Mouse (Mus musculus): Measurements from ENCODE around the gene Crmp1. TPM values are rescaled to one million over a fixed set of nuclear protein-coding genes. Genes with fewer than 3 reads are reported as not detected.

The Crmp1 gene
- polyA plus RNA-seq, 1 experiment from 2014 or later = 12.5 TPM

GRCm38 (mm10) chr5:37320174-37320573 lies 78.4 kb downstream of the Crmp1 start:
- no peak overlapping the region for H3K4me2 ChIP-seq
- H3K4me1 ChIP-seq = no peaks in the 10 kb centered on the region
- H3K9ac ChIP-seq = no peak overlapping the region
- no peak overlapping the region for H3K27ac ChIP-seq
- no peak for ATAC-seq (ENCODE audit: borderline replicate concordance, extremely low read depth, low FRiP score, low TSS enrichment)
- no peaks in the 10 kb centered on the region for H3K27me3 ChIP-seq
- no peak overlapping the region for H3K4me3 ChIP-seq
- H3K36me3 ChIP-seq = peaks cover 17% of the 10 kb centered on the region
- WGBS = 58% methylated on average over 3 of the region's 3 CpGs
- no peaks in the 10 kb centered on the region for H3K9me3 ChIP-seq

GRCm38 (mm10) chr5:37320761-37321160 lies 79.0 kb downstream of the Crmp1 start:
- Histone ChIP-seq H3K9me3 (no peaks in the 10 kb centered on the region), H3K4me2 (no peak overlapping the region), H3K9ac (no peak overlapping the region), H3K4me3 (no peak overlapping the region), H3K27me3 (no peaks in the 10 kb centered on the region), H3K36me3 (peaks cover 16% of the 10 kb centered on the region), H3K27ac (no peak overlapping the region), H3K4me1 (no peaks in the 10 kb centered on the region)
- no peak for ATAC-seq (ENCODE audit: borderline replicate concordance, extremely low read depth, low FRiP score, low TSS enrichment)
- 86% methylated on average over 4 of the region's 4 CpGs for WGBS

- no peaks in the 10 kb centered on the region for H3K4me1 ChIP-seq
- no peak overlapping the region for H3K4me3 ChIP-seq
- no peak overlapping the region for H3K4me2 ChIP-seq
- no peak overlapping the region for H3K27ac ChIP-seq
- no peak for ATAC-seq (ENCODE audit: borderline replicate concordance, extremely low read depth, low FRiP score, low TSS enrichment)
- peaks cover 18% of the 10 kb centered on the region for H3K36me3 ChIP-seq
- no peaks in the 10 kb centered on the region for H3K9me3 ChIP-seq
- 85% methylated on average over 6 of the region's 6 CpGs for WGBS
- H3K9ac ChIP-seq = no peak overlapping the region
- no peaks in the 10 kb centered on the region for H3K27me3 ChIP-seq
Observed at GRCm38 (mm10) chr5:37326675-37327074, 84.9 kb downstream of the Crmp1 start.

- H3K4me3 ChIP-seq = no peak overlapping the region
- H3K9me3 ChIP-seq = no peaks in the 10 kb centered on the region
- H3K27me3 ChIP-seq = no peaks in the 10 kb centered on the region
- H3K4me1 ChIP-seq = peaks cover 2% of the 10 kb centered on the region; the same call in 1 of the 2 replicates
- ATAC-seq (ENCODE audit: borderline replicate concordance, extremely low read depth, low FRiP score, low TSS enrichment) = no peak
- no peak overlapping the region for H3K27ac ChIP-seq
- H3K4me2 ChIP-seq = no peak overlapping the region
- no peak overlapping the region for H3K9ac ChIP-seq
- 83% methylated on average over 8 of the region's 8 CpGs for WGBS
- H3K36me3 ChIP-seq = peaks cover 11% of the 10 kb centered on the region; the same call in 1 of the 2 replicates
Observed at GRCm38 (mm10) chr5:37330449-37331132, 88.9 kb downstream of the Crmp1 start.

GRCm38 (mm10) chr5:37331133-37331505 lies 89.4 kb downstream of the Crmp1 start:
- Histone ChIP-seq H3K9me3 (no peaks in the 10 kb centered on the region), H3K36me3 (peaks cover 6% of the 10 kb centered on the region; the same call in 1 of the 2 replicates), H3K4me2 (no peak overlapping the region), H3K9ac (no peak overlapping the region), H3K27ac (no peak overlapping the region), H3K27me3 (no peaks in the 10 kb centered on the region), H3K4me3 (no peak overlapping the region), H3K4me1 (peaks cover 7% of the 10 kb centered on the region; the same call in 1 of the 2 replicates)
- 94% methylated on average over 2 of the region's 2 CpGs for WGBS
- no peak for ATAC-seq (ENCODE audit: borderline replicate concordance, extremely low read depth, low FRiP score, low TSS enrichment)

- peaks cover 12% of the 10 kb centered on the region for H3K4me1 ChIP-seq
- H3K4me3 ChIP-seq = no peak overlapping the region
- no peaks in the 10 kb centered on the region for H3K27me3 ChIP-seq
- H3K9ac ChIP-seq = no peak overlapping the region
- ATAC-seq (ENCODE audit: borderline replicate concordance, extremely low read depth, low FRiP score, low TSS enrichment) = no peak
- H3K9me3 ChIP-seq = no peaks in the 10 kb centered on the region
- no peak overlapping the region for H3K4me2 ChIP-seq
- WGBS = 82% methylated on average over 4 of the region's 4 CpGs
- H3K36me3 ChIP-seq = peaks cover 4% of the 10 kb centered on the region; the same call in 1 of the 2 replicates
- no peak overlapping the region for H3K27ac ChIP-seq
Observed at GRCm38 (mm10) chr5:37332066-37332465, 90.3 kb downstream of the Crmp1 start.

GRCm38 (mm10) chr5:37335061-37335460 lies 93.3 kb downstream of the Crmp1 start:
- WGBS = 55% methylated on average over 3 of the region's 3 CpGs
- no peak for ATAC-seq (ENCODE audit: borderline replicate concordance, extremely low read depth, low FRiP score, low TSS enrichment)
- Histone ChIP-seq H3K9me3 (no peaks in the 10 kb centered on the region), H3K9ac (no peak overlapping the region), H3K4me3 (no peak overlapping the region), H3K27ac (no peak overlapping the region), H3K27me3 (no peaks in the 10 kb centered on the region), H3K36me3 (no peaks in the 10 kb centered on the region), H3K4me2 (no peak overlapping the region), H3K4me1 (peaks cover 36% of the 10 kb centered on the region)

- peak; percentile 80 for ATAC-seq (ENCODE audit: borderline replicate concordance, extremely low read depth, low FRiP score, low TSS enrichment)
- WGBS = under 1% methylated on average over 45 of the region's 48 CpGs
- Histone ChIP-seq H3K27me3 (no peaks in the 10 kb centered on the region), H3K36me3 (no peaks in the 10 kb centered on the region), H3K4me1 (peaks cover 37% of the 10 kb centered on the region), H3K4me3 (peak within 1 kb of the TSS; percentile 73), H3K27ac (no peak within 1 kb of the TSS), H3K4me2 (peak within 1 kb of the TSS; percentile 92), H3K9me3 (no peaks in the 10 kb centered on the region), H3K9ac (peak within 1 kb of the TSS; percentile 72)
Observed at GRCm38 (mm10) chr5:37336485-37337105, 94.9 kb downstream of the Crmp1 start, which contains the start of gene Evc. TSS of gene Evc (minus strand) at chr5:37336894.

GRCm38 (mm10) chr5:37337696-37338095 lies 96.0 kb downstream of the Crmp1 start:
- peak overlapping the region; percentile 78 for H3K27ac ChIP-seq
- no peaks in the 10 kb centered on the region for H3K27me3 ChIP-seq
- H3K4me2 ChIP-seq = peak overlapping the region; percentile 92
- no peaks in the 10 kb centered on the region for H3K36me3 ChIP-seq
- WGBS = 69% methylated on average over 3 of the region's 3 CpGs
- peak overlapping the region; percentile 73 for H3K4me3 ChIP-seq
- no peaks in the 10 kb centered on the region for H3K9me3 ChIP-seq
- peaks cover 37% of the 10 kb centered on the region for H3K4me1 ChIP-seq
- H3K9ac ChIP-seq = peak overlapping the region; percentile 72
- ATAC-seq (ENCODE audit: borderline replicate concordance, extremely low read depth, low FRiP score, low TSS enrichment) = no peak

GRCm38 (mm10) chr5:37338288-37338687 lies 96.5 kb downstream of the Crmp1 start, which contains the start of gene Evc2:
TSS of gene Evc2 (plus strand) at chr5:37338499.
- peaks cover 37% of the 10 kb centered on the region for H3K4me1 ChIP-seq
- H3K9ac ChIP-seq = peak within 1 kb of the TSS; percentile 72
- peak within 1 kb of the TSS; percentile 78 for H3K27ac ChIP-seq
- no peaks in the 10 kb centered on the region for H3K36me3 ChIP-seq
- H3K27me3 ChIP-seq = no peaks in the 10 kb centered on the region
- whole genome bisulfite sequencing = under 1% methylated on average over 27 of the region's 27 CpGs
- no peaks in the 10 kb centered on the region for H3K9me3 ChIP-seq
- peak; percentile 83 for ATAC-seq (ENCODE audit: borderline replicate concordance, extremely low read depth, low FRiP score, low TSS enrichment)
- H3K4me2 ChIP-seq = peak within 1 kb of the TSS; percentile 92
- H3K4me3 ChIP-seq = peak within 1 kb of the TSS; percentile 73

Data from lung, embryonic 15.5 days (tissue).